Mouse (Mus musculus) frontal cortex, postnatal 10 days (tissue): ENCODE measurements around the gene Bex1.
A peak's percentile ranks its signal among the peaks of the same experiment; 100 is the strongest.
"Not testable (repeated sequence)": the region's sequence is repeated elsewhere in the genome, so short reads cannot be mapped to it uniquely, and the experiment has no call there.

Experiments used
- DNase-seq, 2 experiments: peaks; one replicate each; pipeline ENCODE4 v3.0.0; 2022; ENCODE audit warnings: low spot score in 2 of 2, mixed read lengths in 1 of 2

Gene Bex1

DNA sequence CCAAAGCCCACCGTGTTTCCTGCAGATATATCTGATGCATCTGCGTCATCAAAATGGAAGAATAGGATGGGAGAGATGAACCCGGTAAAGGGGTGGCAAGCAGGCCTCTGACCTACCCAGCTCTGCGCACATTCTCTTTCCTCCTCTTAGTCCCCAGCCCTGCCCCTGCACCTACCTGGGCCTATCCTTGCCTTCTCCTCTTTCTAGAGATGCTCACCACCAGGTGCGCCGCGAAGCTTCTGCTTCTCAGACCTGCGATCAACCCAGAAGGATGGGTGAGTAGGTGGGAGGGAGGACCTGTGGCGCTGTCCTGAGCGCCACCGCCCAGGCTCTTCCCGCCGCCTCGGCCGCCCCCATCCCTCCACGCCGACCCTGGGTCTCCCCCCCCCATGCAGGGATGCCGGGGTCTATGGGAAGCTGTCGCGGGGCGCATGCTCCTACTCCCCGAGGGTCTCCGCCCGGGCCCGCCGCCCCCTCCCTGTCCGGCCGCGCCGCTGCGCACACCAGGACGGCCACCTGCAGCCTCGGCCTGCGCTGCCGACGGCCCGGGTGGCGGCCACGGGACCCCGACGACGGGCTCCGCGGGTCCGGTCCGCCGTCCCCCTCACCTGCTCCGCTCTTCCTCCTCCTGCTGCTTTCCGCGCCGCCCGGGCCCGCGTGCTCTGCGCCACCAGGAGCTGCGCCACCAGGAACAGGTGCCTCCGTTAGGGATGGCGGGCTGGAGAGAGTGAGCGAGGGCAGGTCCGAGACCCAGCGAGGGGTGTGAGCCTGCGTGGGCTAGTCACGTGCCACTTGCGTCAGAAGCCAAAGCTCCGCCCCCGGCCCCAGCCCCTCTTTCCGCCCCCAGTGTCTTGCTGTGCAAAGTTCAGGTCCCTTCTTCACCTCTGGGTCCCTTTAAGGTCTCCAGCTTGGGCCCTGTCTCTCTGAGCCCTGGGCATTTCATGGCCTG lies at the start of gene Bex1, which contains the start of gene Tceal7:
Gene Bex1, minus strand, starts transcription at position 785 of the 949 bp plus-strand sequence.
Gene Tceal7, plus strand, starts transcription at position 51 of the 949 bp plus-strand sequence.
- DNase-seq = not testable (repeated sequence)

DNA sequence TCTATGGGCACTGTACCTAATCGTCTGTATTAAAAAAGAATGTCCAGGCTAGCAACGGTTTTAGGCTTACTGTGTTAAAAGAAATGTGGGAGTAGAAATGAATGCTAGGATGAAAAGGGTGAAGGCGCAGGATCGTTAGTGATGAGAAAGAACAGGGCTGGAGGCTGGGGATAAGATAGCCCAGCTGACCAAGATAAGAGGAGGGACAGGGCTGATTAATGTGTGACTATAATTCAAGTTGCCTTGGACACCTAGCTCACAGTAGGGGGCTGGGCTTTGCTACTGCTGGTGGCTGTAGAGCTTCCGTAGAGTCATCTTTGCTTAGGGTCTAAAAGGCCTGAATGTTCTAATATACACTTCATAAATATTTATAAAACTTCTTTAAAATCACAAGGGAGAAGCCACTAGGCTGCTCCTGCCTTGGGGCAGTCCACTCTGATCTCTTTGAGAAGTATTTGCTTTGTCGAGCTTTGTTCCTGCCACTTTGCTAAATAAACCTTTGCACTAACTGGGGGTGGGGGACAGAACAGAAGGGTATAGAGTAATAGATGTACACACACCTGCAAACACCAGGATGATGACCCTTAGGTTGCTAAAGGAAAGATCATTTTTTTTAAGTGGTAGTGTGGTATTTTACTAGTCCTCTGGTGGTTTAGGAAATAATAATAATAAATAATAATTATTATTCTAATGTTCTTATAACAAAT lies 36.9 kb upstream of the Bex1 start:
- DNase-seq = no peak

DNA sequence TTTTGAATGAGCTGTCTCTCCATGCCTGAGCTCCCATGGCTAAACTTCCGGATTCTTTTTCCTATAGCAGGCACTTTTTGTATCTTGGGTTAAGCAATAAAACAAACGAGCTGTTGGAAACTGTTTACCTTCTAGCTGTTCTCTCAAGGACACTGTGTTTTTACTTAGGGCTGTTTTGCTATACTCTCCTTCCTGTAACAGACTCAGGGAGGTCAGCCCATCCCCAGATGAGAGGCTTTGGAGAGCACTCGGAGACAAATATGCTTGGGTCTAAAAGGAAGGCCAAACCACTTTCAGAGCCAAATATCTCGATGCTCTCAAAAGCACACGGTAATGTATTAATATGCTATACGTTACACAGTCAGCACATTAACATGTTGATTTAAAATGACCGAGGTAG lies 34.4 kb upstream of the Bex1 start:
- DNase-seq = no peak

DNA sequence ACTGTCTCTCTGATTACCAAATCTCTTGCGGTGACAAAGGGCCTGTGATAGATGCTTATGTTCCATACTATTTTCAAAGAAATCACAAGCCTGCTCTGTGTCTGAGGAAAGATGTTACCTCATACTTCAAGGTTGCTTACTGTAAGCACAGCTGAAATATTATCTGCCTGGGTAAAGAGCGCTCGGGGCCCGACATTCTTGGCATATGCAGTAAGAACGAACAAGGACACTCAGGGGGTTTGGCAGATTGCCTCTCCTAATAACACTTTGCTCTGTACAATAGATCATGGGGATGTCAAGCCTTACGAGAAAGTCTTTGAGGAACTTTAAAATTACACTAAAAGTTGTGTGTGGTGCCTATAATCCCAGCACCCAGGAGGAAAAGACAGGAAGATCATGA lies 33.5 kb upstream of the Bex1 start:
- DNase-seq = no peak

DNA sequence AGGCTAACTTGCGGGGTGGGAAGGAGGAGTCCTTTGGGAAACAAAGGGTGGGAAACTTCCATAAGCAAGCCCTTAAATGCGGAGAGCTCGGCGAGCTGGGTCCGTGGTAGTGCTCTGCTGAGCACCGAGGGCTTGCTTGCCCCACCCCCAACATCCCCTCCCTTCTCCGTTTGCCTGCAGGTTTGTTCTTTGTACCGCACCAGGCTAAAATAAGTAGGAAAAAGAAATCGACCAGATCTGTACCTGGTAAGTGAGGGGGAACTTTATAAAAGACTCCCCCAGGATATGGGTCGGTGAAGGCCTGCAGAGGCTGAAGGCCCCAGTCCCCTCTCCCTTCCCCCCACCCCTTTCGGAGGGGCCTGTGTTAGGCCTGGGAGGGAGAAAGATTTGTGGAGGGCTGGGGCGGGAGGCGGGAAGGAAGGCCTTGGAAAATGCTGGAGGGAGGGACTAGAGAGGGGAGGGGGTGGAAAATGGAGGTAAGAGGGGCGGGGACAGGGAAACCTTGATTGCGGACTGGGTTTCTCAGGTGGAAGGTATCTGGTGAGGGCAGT lies 30.3 kb upstream of the Bex1 start:
- no peak for DNase-seq

DNA sequence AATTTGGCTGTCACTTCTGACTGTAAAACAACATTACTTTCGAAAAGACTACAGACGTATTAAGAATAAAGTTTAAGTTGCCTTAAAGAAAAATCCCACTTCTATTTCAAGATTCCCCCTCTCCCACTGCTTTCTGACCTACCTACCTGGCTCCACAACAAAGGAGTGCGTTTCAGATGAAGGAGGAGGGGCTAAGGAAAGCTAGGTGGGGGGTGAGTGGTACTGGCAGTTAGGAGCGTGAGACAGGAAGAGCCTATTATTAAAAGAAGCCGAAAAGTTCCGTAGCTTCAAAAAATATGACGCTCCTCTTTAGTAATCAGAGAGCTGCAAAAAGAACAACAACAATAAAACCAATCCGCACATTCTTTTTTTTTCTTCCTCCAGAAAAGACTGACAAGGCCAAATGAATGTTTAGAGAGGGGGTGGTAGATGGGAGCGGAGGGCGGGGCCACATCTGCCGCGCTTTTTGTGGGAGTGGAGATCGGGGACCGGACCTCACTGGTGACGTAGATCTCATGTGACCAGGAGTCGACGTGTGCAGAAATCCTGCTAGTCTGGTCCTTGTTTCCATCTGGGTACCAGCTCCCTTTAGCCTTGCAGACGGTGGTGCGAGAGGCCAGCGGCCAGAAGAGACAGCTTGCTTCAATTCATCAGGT lies 29.4 kb upstream of the Bex1 start, which contains the start of gene Tceal9:
Gene Tceal9, plus strand, starts transcription at position 506 of the 656 bp plus-strand sequence.
- peak; percentile 46 to 60 for DNase-seq

DNA sequence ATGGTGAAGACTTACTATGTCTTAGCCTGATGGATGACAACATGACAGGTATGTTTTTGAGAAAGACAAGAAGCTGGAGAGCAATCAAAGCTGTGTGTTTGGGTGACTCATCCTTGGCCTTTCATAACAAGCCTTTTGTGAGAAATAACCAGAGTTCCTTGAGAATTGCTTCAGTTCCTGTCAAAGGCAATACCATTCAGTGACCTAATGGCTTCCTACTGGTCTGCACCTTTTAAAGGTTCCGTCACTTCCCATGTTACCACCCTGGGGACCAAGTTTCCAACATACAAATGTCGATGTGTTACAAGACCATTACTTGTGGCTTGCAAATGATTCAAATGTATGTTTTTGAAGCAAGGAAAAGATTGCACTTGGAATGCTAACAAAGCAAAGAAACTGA lies 27.9 kb upstream of the Bex1 start:
- no peak for DNase-seq

DNA sequence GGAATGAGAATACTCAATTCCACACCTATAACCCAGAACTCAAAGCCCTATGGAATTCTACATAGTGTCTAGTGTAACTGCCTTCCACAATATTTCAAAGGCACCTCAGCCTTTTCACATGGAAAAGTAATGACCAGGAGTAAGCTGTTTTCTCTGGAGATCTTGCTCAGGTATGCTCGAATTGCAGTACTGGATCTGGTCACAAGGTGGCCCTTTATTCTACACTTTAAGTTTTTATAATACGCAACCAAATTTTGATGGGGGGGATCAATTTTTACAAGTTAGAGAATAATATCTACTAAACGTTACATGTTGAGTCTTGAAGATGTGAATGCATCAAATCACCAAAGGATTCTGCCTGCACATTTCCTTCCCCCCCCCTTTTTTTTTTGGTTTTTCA lies 22.8 kb upstream of the Bex1 start:
- DNase-seq = no peak

DNA sequence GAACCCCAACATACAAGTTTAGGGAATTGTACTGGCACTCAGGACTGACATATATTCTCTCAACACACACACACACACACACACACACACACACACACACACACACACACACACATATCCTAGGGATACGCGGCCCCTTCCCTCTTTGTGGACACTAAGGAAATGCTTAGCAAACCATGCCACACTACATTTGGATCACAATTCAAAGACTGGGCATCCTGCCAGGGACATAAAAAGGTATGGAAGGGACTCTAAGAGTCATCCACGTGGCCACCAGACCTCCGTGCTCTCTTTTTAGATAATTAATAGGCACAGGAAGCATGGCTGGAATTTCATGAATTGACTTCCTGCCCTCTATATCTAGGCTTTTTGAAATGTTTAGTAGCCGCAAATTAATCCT lies 12.5 kb upstream of the Bex1 start:
- DNase-seq = no peak

DNA sequence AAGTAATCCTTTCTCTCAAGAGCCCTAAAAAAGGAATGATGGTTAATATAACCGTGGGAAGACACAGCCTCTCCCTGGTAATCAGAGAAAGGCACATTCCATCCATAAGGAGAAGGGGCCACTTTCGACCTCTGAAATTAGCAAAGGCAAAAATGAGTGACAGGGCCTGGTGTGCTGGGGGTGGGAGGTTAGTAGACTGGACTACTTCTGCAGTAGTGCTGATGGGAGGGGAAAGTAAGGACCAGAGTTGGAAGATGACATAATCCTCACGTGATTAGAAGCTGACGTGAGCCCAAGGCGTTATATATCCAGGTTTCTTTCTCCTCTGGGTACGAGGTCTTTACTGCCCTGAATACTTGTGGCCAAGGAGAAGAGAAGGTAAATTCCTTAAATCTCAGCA lies 8.4 kb upstream of the Bex1 start:
- DNase-seq = no peak

DNA sequence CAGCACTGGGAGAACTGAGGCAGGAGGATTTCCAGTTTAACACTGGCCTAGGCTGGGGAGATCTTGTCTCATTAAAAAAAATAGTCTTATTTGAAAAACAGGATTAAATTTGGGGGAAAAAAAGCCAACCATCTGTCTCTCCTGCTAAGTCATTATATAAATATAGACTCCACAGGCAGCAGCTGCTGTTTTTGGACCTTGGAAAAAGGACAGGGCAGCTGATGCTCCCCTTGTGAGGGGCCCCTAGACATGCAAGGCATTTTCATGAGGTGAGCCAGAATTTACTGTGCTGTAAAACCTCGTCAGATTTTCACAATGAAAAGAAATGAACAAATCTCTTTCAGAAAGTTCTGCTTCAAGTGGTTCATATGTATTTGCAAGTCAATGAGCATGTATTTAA lies 990 bp upstream of the Bex1 start:
- DNase-seq = no peak

DNA sequence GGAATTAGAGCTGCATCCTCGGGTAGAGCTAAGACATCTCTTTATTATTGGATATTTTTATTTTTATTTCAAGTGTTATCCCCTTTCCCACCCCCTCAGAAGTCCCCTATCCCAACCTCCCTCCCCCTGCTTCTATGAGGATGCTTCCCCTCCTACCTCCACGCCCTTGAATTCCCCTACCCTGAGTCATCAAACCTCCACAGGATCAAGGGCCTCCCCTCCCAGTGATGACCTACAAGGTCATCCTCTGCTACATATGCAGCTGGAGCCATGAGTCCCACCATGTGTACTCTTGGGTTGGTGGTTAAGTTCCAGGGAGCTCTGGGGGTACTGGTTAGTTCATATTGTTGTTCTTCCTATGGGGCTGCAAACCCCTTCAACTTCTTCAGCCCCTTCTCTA lies 1.9 kb downstream of the Bex1 start:
- DNase-seq = no peak

DNA sequence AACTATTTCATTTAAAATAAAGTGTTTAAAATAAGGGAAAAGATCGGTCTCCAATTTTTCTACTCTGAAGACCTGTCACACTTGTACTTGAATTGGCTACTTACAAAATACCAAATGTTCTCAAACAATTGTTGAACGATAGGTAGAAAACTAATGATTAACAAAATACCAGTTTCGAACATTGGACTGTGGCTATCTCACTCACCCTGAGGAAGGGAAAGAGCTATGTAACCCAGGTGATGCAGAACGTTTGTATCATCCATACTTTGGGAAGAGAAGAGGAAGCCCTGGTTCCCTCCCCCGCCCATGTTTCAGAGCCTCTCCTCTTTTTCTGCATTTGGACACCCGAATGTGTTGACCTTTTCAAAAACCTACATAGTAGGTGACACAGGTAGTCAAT lies 10.9 kb downstream of the Bex1 start:
- DNase-seq = no peak

DNA sequence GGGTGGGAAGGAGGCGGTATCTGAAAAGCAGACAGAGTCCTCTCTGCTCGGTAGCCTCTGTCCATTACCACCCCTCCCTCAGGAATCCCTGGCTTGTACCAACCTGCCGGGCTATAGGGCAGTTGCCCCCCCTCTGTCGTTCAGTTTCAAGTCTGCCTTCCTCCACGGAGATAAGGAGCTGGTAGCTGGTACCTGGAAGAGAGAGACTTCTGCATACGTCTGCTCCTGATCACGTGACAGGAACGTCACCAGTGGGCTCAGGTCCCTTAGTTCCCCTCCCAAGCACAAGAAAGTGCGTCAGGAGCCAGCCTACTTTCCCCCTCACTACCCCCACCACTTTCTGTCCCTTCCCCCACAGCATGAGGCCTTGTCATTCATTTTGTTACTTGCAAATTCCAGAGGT lies 11.6 kb downstream of the Bex1 start, which contains the start of gene Tceal5:
Gene Tceal5, minus strand, starts transcription at position 213 of the 403 bp plus-strand sequence.
- DNase-seq = peak; percentile 43 to 62

DNA sequence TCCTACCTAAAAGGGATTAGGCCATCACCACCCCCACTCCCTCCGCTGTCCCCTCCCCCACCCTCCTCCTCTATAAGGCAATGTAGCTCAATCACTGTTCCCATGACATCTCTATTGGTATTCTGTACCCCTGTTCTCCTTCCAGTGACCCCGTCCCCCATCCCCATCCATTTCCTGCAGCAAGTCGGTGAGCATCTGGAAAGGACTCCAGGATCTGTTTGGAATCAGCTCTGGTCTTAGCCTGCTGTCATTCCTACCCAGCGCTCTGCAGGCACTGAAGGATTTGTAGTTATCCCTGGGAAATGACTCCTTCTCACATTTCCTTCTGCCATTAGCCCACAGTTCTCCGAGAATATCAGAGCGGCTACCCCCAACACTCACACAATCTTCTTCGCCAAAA lies 12.1 kb downstream of the Bex1 start:
- DNase-seq = no peak

DNA sequence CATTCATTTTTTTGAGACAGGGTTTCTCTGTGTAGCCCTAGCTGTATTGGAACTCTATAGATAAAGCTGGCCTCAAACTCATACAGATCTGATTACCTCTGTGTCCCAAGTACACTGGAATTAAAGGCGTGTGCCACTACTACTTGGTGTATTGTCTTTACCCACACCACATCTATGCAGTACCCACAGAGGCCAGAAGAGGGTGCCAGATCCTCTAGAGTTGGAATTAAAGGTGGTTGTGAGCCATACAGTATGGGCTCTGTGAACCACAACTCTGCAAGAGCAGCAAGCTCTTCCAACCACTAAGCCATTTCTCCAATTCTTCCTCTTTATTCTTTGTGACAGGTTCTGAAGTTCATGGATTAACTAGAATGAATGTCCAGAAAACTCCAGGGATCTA lies 18.4 kb downstream of the Bex1 start:
- DNase-seq = no peak

DNA sequence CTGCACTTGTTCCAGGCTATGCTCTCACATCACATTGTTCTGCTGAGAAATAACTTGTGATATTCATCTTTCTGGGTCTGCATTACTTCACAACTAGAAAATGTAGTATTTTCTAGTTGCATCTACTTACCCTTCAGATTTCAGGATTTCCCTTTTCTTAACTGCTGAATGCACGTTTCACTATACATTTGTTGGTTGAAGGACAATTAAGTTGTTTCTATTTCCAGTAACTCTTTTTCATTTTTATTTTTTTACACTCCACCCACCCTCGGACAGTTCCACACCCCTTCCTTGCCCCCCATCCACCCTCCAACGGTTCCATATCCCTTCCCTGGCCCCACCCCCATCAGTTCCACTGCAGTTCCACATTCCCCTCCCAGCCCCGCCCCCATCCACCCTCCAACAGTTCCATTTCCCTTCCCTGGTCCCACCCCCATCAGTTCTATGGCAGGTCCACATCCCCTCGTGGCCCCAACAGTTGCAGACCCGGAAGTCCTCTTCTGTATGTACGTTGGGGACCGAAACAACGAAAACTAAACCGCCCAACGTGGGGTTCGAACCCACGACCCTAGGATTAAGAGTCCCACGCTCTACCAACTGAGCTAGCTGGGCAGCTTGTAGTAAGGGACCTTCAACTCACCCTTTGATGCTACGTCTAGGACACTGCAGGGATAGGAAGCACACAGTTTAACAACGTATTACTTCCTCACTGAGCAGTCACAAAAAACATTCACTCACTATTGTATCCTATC lies 19.9 kb downstream of the Bex1 start:
- no peak for DNase-seq

DNA sequence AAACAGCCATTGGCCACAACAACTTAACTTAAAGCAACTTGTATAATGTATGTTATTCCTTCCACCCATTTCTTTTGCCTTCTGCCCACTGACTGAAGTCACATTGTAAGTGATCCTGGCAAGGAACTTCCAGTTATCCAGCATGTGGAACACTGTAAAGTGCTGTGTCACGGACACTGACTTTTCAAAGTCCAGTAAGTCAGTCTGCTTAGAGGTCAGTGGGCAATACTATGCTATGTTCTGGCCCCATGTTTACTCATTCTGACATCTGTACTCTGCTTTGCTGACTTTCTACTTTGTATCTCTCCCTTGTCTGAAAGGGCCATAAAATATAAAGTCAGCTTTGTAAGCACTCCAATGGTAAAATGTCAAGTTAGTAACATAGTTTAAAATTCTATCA lies 32.2 kb downstream of the Bex1 start:
- no peak for DNase-seq

DNA sequence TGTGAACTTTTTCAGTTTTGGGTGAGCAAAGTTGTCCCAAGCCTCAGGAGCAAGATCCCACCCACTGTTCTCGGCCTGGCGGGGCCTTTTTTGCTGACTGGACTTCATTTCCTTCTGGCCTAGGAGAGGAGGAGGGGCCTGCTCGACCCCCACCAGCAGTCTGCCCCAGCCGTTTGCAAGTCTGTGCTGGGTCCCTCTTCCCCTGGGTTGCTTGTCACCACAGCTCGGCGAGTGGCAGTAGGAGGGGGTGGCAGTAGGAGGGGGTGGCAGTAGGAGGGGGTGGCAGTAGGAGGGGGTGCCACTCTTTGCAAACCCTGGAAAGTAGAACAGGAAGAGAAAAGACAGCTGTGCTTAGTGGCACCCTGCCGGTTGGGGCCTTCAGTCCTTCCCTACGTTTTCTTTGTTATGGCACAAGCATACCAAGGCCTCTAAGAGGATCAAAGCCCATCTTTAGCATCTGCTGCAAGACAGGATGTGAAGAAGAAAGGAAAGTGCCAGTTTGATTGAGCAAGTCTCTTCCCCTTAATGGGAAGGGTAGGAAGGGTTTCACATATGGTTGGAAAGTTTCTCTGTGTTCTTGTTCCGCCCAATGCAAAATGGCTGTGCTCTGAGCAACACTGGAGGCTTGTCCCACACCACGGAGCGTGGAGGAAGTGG lies 34.3 kb downstream of the Bex1 start:
- no peak for DNase-seq

DNA sequence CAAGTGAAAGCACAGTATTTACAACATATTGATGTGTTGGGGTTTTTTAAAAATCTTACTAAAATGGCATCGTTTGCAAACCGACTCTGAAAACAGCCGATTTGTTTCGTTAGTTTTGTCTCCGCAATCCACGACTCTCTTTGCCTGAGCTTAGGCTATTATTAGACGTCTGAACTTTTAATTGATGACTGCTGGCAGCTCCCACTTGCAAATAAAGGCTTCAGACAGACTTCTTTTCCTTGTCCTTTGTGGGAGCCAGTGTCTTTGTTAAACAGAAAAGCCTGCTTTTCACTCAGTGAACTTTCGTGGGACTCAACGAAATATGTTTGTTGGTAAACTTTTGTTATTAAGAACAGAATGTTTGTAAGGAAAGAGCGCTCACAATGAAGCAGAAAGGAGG lies 42.5 kb downstream of the Bex1 start:
- no peak for DNase-seq

DNA sequence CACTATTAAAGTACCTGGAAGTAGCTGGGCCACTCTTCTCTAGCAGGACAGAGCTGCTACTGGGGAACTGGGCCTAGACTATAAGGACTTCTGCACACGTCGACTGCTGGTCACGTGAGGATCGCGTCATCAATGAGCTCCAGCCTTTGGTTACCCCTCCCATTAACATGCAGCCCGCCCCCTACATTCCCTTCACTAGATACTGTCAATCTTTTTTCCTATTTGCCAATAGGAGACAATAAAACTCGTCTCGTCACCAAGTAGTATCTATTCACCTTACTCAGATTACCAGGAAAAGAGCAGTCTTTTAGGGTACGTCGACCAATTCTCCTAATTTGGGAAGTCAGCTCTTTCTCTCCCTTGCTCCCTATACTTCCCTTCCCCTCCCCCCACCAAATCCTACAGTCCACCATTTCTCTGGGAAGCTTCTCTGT lies 43.2 kb downstream of the Bex1 start, which contains the start of gene Tceal8:
Gene Tceal8, minus strand, starts transcription at position 225 of the 434 bp plus-strand sequence.
- peak; percentile 73 to 77 for DNase-seq
